32 mouse cellular contexts compared by ENCODE assay signal in genomic region chr2:78094921-78095320, GRCm38 (mm10).
"Had no signal": no experiment of that assay in that cellular context is flagged by ENCODE, and none has a peak within 500 bp of the region (broad histone marks: within the 10 kb centered on the region; RNA-seq: fewer than 3 reads in every experiment).

No protein-coding gene starts in this region.

- H3K27ac ChIP-seq: limb, embryonic 10.5 days; limb, embryonic 12.5 days; limb, embryonic 13.5 days; limb, embryonic 15.5 days; liver, embryonic 12.5 days; liver, embryonic 13.5 days; liver, embryonic 14.5 days; liver, embryonic 15.5 days; lung, embryonic 15.5 days; macrophage; midbrain, embryonic 12.5 days; midbrain, embryonic 13.5 days; midbrain, embryonic 15.5 days; neural tube, embryonic 12.5 days; neural tube, embryonic 13.5 days had no signal

- DNase-seq: left cerebral cortex, postnatal 4 days; liver; liver, embryonic 13.5 days; liver, postnatal 0 days; lung, adult 18-20 months; lung, adult 2 months; lung, embryonic 14.5 days; lung, postnatal 10 days; lung, postnatal 14 days; lung, postnatal 36 days; lung, postnatal 4 days; midbrain, embryonic 14.5 days had no signal

- H3K9me3 ChIP-seq: limb, embryonic 10.5 days; limb, embryonic 12.5 days; limb, embryonic 13.5 days; limb, embryonic 15.5 days; liver, embryonic 12.5 days; liver, embryonic 13.5 days; liver, embryonic 15.5 days; lung, embryonic 15.5 days; megakaryocyte, embryonic 14.5 days; midbrain, embryonic 12.5 days; midbrain, embryonic 13.5 days; midbrain, embryonic 15.5 days; neural tube, embryonic 12.5 days; neural tube, embryonic 13.5 days had no signal

- H3K4me2 ChIP-seq: limb, embryonic 12.5 days; limb, embryonic 13.5 days; limb, embryonic 15.5 days; liver, embryonic 11.5 days; liver, embryonic 12.5 days; liver, embryonic 13.5 days; liver, embryonic 15.5 days; lung, embryonic 14.5 days; lung, embryonic 15.5 days; midbrain, embryonic 11.5 days; midbrain, embryonic 12.5 days; midbrain, embryonic 13.5 days; midbrain, embryonic 15.5 days; neural tube, embryonic 12.5 days; neural tube, embryonic 13.5 days had no signal

- H3K4me3 ChIP-seq: limb, embryonic 10.5 days; limb, embryonic 12.5 days; limb, embryonic 13.5 days; limb, embryonic 15.5 days; liver, embryonic 12.5 days; liver, embryonic 13.5 days; liver, embryonic 15.5 days; lung, embryonic 15.5 days; megakaryocyte, embryonic 14.5 days; midbrain, embryonic 12.5 days; midbrain, embryonic 13.5 days; midbrain, embryonic 15.5 days; myocyte; neural tube, embryonic 12.5 days; neural tube, embryonic 13.5 days had no signal

- H3K9ac ChIP-seq: limb, embryonic 12.5 days; limb, embryonic 13.5 days; limb, embryonic 15.5 days; liver, embryonic 12.5 days; liver, embryonic 13.5 days; liver, embryonic 14.5 days; liver, embryonic 15.5 days; liver, postnatal 0 days; lung, embryonic 14.5 days; lung, embryonic 15.5 days; midbrain, embryonic 12.5 days; midbrain, embryonic 13.5 days; midbrain, embryonic 15.5 days; neural tube, embryonic 12.5 days; neural tube, embryonic 13.5 days had no signal

- H3K4me1 ChIP-seq: limb, embryonic 10.5 days; limb, embryonic 12.5 days; limb, embryonic 13.5 days; limb, embryonic 15.5 days; liver, embryonic 12.5 days; liver, embryonic 13.5 days; liver, embryonic 15.5 days; lung, embryonic 15.5 days; megakaryocyte, embryonic 14.5 days; midbrain, embryonic 12.5 days; midbrain, embryonic 13.5 days; midbrain, embryonic 15.5 days; neural tube, embryonic 12.5 days; neural tube, embryonic 13.5 days had no signal

- H3K36me3 ChIP-seq: limb, embryonic 10.5 days; limb, embryonic 12.5 days; limb, embryonic 13.5 days; limb, embryonic 15.5 days; liver, embryonic 12.5 days; liver, embryonic 13.5 days; liver, embryonic 15.5 days; lung, embryonic 15.5 days; midbrain, embryonic 12.5 days; midbrain, embryonic 13.5 days; midbrain, embryonic 15.5 days; neural tube, embryonic 12.5 days; neural tube, embryonic 13.5 days had no signal

- H3K27me3 ChIP-seq: limb, embryonic 12.5 days; limb, embryonic 13.5 days; limb, embryonic 15.5 days; liver, embryonic 12.5 days; liver, embryonic 13.5 days; liver, embryonic 15.5 days; lung, embryonic 15.5 days; megakaryocyte, embryonic 14.5 days; midbrain, embryonic 12.5 days; midbrain, embryonic 13.5 days; midbrain, embryonic 15.5 days; neural tube, embryonic 12.5 days; neural tube, embryonic 13.5 days had no signal

- ATAC-seq: liver, embryonic 12.5 days; liver, postnatal 0 days; lung, postnatal 0 days; midbrain, embryonic 13.5 days; midbrain, embryonic 15.5 days; midbrain, embryonic 16.5 days had no signal
